Mouse (Mus musculus): Measurements from ENCODE around the gene Slc26a11. TPM values are rescaled to one million over a fixed set of nuclear protein-coding genes. Genes with fewer than 3 reads are reported as not detected.
"Not testable (repeated sequence)": the region's sequence is repeated elsewhere in the genome, so short reads cannot be mapped to it uniquely, and the experiment has no call there.

The Slc26a11 gene
- total RNA-seq, 2 experiments from 2014 or later, result 5.4 to 6.3 TPM

DNA sequence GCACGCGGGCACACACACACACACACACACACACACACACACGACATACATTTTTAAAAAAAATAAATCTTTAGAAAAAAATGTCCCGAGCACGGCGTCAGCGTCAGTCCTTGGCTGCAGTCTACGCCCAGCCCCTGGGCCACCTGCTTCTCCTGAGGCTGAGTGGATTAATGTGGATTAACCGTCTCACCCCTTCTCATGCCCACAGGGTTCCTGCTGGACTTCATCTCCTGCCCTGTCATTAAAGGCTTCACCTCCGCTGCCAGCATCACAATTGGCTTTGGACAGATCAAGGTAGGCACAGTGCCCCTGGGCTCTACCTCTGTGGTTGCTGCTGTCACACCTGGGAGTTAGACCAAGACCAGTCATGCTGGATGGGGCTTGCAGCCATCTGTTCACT is 3.7 kb downstream of the Slc26a11 start:
- DNase-seq (ENCODE audit: low spot score in 2 of 2), result no peak

- no peak for DNase-seq (ENCODE audit: low spot score in 2 of 2)
Observed at GRCm38 (mm10) chr11:119362769-119363533, 7.6 kb downstream of the Slc26a11 start.

DNA sequence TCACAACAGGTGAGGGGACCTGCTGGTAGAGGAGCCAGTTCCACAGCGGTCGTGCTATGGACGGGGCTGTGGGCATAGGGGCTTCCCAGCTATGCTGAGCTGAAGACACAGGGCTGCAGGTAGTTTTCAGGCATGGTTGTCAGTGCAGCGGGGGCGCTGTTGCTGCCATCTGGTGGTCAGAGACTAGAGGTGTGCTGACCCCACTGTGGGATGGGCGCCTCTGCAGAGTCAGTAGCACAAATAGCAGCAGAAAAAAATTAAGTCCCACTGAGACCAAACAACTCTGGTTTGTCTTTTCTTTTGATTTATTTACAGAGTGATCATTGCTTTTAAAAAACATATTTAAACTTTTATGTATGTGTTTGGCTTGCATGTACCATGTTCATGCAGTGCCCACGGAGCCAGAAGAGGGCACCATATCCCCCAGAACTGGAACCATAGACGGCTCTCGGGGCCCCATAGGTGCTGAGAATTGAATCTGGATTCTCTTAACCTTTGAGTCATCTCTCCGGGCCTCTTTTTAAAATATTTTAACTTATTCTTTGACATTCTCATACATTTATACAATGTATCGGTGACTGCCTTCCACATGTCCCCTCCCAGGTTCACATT is 8.3 kb downstream of the Slc26a11 start:
- DNase-seq (ENCODE audit: low spot score in 2 of 2), result peak; percentile 68 to 78

DNA sequence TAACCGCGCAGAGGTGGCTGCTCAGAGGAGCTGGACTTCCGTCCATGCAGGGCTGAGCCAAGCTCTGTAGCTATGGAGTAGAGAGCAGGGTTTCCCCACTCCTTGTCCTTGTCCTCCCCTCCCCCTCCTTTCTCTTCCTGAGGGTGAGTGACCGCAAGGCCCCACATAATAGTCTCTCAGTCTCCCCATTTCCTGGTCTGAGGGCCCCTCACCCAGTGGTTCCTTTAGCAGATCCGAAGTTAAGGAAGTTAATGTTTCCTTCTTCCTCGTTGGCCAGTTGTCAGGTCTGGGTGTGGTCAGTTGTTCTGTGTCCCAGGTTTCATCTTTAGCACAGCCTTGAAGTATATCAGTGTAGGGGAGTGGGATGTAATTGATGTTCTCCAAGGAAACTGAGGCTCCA is 20.1 kb downstream of the Slc26a11 start:
- no peak for DNase-seq (ENCODE audit: low spot score in 2 of 2)

DNA sequence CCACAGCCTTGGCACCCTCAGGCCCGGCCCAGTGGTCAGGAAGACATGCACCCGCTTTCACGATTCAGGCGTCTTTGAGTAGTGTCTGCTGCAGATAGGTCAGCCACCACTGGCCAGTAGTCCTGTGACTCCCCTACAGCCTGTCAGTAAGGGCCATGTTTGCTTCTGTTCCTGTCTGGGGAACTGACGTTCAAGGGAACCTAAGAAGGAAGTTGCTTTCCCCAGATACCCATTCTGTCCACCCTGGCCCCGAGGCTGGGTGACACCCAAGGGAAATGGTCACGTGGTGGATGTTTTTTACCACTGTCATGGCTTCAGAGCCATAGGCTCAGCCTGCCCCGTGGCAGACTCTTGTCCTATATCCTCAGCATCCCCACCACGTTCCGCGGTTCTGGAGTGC is 22.0 kb downstream of the Slc26a11 start:
- DNase-seq (ENCODE audit: low spot score in 2 of 2), result no peak

GRCm38 (mm10) chr11:119378551-119378950 is 23.2 kb downstream of the Slc26a11 start:
- DNase-seq (ENCODE audit: low spot score in 2 of 2), result no peak

DNA sequence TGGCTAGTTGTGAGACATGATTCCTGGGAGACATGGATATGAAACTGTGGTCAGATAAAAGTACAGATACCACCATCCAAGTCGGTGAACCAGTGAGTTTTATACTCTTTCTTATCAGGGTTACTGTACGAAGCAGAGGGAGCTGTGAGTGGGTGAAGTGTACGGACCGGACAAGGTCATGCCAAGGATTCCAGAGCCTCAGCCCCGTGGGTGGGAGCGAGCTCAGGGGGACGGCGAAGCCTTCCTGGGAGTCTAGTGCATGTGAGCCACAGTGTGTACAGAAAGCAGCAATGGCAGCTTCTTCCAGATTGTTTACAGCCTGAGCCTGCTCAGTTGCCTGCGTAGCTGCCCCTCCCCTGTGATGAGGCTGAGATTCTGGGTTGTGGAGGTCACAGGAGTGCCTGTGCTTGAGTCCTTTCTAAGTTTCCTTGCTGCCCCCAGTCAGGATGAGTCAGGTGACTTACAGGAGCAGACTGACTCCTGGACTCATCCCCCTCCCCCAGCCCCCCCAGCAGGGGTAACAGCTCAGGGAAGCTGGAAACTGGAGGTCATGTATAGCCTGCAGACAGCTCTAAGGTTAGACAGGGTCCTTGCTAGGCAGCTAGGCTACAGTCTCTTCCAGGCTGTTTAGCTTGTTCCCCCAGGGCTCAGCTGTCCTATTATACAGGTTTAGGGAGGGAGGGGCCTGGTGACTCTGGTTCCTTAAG is 26.4 kb downstream of the Slc26a11 start:
- no peak for DNase-seq (ENCODE audit: low spot score in 2 of 2)

DNA sequence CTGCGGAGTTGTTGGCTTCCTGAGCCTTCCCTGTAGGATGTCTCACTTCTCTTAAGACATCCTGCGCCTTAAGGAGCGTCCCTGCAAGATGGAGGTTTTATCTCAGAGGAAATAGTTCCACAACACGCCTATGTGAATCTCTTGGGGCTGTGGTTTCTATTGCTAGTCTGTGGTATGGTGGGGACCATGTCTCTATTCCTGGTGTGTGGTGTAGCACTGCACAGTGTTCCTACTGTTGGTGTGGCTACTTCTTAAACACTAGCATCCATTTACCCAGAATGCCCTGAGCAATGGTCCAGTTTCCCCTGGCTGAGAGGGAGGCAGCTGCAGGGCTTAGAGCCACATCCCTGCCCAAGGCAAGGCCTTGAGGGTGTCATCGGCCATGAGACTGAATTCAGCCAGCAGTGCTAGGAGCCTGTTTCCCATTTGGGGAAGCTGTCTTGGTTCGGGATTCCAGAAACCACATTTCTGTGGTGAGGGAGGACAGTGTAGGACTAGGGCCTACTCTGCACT is 27.0 kb downstream of the Slc26a11 start:
- DNase-seq (ENCODE audit: low spot score in 2 of 2), result no peak

DNA sequence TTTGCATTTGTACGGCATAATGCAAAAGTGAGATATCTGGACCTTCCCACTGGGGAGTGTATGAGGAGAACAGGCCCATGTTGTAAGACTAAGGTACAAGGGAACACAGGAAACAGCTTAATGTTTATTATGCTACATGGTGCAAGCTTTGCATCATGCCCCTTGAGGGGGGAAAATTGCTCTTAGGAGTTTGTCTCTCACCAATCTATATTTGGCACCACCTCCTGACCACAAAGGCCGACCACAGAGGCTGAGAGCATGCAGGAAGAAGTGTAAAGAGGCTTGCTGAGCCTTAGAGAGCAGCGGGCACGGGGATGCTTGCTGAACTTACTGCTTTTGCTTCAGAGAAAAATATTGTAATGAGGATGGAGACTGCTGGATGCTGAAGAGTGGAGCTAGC is 29.5 kb downstream of the Slc26a11 start:
- DNase-seq (ENCODE audit: low spot score in 2 of 2), result no peak

- no peak for DNase-seq (ENCODE audit: low spot score in 2 of 2)
Observed at GRCm38 (mm10) chr11:119386306-119386705, 30.9 kb downstream of the Slc26a11 start.

GRCm38 (mm10) chr11:119387273-119387672 is 31.9 kb downstream of the Slc26a11 start:
- DNase-seq (ENCODE audit: low spot score in 2 of 2), result not testable (repeated sequence)

- peak; percentile 70 to 79 for DNase-seq (ENCODE audit: low spot score in 2 of 2)
Observed at GRCm38 (mm10) chr11:119389851-119390270, 34.5 kb downstream of the Slc26a11 start.

DNA sequence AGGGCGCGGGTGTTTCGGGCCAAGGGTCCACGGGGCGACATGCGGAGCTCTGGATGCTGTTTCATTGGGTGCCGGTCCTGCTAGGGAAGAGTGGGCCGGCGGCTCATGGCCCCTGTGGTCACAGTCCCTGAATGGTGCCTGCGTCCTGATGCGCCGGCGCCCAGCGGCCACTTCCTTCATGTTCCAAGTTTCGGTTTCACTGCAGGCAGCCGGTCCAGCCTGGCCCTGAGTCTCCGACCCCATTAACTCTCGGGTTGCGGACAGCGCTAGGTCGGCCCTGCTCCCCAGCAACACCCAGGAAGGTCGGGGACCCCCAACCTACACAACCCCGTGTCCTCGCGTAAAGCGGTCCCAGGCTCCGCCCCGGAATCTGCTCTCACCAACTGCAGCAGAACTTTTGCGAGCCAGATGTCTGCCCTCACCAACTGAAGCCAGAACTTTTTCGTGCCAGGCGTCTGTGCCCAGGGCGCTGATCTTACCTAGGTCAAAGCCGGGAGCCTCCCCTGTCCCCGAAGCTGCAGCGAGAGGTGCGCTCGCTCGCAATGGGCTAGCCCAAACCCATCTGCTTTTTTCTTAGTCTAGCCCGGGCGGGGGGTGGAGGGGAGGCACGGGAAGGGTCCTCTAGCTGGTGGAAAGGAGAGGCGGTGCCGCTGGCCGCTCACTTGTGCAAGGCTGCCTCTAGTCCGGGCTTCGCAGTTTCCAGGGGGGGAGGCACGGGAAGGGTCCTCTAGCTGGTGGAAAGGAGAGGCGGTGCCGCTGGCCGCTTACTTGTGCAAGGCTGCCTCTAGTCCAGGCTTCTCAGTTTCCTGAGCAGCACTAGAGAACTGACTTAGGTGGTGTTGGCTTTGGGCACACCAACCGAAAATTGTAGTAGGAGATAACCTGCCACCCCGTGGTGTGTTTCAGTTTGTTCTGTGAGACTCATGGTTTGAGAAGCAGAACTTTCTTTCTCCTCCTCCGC is 35.2 kb downstream of the Slc26a11 start:
- DNase-seq (ENCODE audit: low spot score in 2 of 2), result peak; percentile 55 to 62

DNA sequence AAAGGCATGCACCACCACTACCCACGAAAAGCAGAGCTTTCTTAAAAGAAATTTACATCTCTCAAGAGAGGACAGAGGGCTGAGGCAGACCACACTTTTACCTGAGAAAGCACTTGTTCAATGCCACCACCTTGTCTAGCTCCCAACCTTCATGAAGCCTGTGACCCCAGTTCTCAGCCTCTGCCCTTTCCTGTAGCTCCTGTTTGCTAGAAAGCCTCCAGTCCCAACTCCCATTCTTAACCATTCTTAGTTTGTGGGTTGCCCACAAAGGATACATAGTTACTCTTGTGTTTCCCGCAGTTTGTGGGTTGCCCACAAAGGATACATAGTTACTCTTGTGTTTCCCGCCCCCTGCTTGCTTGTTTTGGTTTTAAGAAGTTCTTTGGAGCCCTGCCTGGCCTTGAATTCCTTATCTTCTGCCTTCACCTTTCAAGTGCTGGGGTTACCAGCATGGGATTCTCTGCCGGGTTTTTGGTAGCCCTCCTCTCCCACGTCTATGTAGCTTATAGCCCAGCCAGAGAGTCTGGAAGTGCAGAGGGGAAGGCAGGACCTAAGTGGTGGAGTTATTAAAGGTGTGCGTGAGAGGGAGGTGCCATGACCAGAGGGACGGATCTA is 36.1 kb downstream of the Slc26a11 start:
- no peak for DNase-seq (ENCODE audit: low spot score in 2 of 2)

GRCm38 (mm10) chr11:119392001-119392614 is 36.8 kb downstream of the Slc26a11 start:
- peak in 1 of 2 experiments; percentile 16 for DNase-seq (ENCODE audit: low spot score in 2 of 2)

GRCm38 (mm10) chr11:119392800-119393482 is 37.6 kb downstream of the Slc26a11 start, which contains the start of gene Rnf213:
Gene Rnf213 (plus strand): TSS chr11:119393100.
- DNase-seq (ENCODE audit: low spot score in 2 of 2), result peak; percentile 28 to 47

DNA sequence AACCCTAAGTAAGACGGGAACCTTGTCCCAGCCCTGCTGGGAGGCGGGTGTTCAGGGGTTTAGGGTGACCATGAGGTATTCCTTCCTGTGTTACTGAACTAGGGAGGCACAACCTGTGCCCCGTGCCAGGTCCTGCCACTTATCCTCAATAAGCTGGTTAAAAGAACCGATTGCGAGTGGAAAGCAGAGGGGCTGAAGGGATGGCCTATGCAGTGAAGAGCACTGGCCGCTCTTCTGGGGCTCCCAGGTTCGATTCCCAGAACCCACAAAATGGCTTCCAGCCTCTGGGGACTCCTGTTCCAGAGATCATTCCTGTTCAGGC is 38.1 kb downstream of the Slc26a11 start:
- no peak for DNase-seq (ENCODE audit: low spot score in 2 of 2)

DNA sequence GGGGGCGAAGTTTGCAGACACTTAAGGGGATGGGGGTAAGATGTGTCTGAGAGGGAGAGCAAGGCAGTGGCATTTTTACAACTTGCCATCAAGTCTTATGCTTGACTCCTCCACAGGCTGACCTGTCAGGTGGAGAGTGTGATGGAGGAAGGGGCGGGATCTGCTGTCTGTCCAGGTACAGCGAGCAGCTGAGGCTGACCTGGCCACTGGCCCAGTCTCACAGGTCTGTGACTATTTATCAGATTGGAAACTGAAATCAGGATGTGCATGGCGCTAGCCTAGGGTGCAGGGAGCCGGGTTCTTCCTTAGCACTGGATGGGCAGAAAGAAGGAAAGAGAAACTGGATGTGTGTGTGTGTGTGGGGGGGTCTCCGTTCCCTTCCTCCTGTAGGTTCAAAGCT is 38.9 kb downstream of the Slc26a11 start:
- DNase-seq (ENCODE audit: low spot score in 2 of 2), result no peak

GRCm38 (mm10) chr11:119395394-119395793 is 40.0 kb downstream of the Slc26a11 start:
- no peak for DNase-seq (ENCODE audit: low spot score in 2 of 2)
